Mouse (Mus musculus) testis, adult 2 months (tissue): ENCODE data around the gene Lag3. TPM values are rescaled to one million over a fixed set of nuclear protein-coding genes. Genes with fewer than 3 reads are reported as not detected.
"Not testable (repeated sequence)": the region's sequence is repeated elsewhere in the genome, so short reads cannot be mapped to it uniquely, and the experiment has no call there.

ENCODE experiments used
- H3K27ac ChIP-seq: fragments of 200-500 bp; 2 replicates; pipeline ENCODE4 v1.5.1; 2012; ENCODE audit warnings: low read depth, low read length; ENCODE audit not compliant: control insufficient read depth, insufficient read depth
- H3K27me3 ChIP-seq: fragments of 200-500 bp; 2 replicates; pipeline ENCODE4 v1.6.1; 2012; ENCODE audit warnings: mild to moderate bottlenecking, low read length, moderate library complexity; ENCODE audit not compliant: control insufficient read depth, insufficient read depth
- H3K36me3 ChIP-seq: fragments of 200-500 bp; 2 replicates; pipeline ENCODE4 v1.6.1; 2012; ENCODE audit warnings: mild to moderate bottlenecking, low read length; ENCODE audit not compliant: control insufficient read depth, insufficient read depth
- H3K4me1 ChIP-seq: fragments of 200-500 bp; 2 replicates; pipeline ENCODE4 v1.6.1; 2012; ENCODE audit warnings: low read length; ENCODE audit not compliant: control insufficient read depth, insufficient read depth
- H3K4me3 ChIP-seq: fragments of 200-500 bp; 2 replicates; pipeline ENCODE4 v1.5.1; 2012; ENCODE audit warnings: low read depth, mild to moderate bottlenecking, low read length, moderate library complexity, mixed read lengths; ENCODE audit not compliant: control insufficient read depth
- CTCF ChIP-seq: fragments of 200-500 bp; IDR thresholded peaks from 2 replicates; pipeline ENCODE4 v1.5.1; 2012; ENCODE audit warnings: low read depth, mild to moderate bottlenecking, inconsistent platforms, low read length, moderate library complexity; ENCODE audit not compliant: control insufficient read depth, insufficient read depth, insufficient replicate concordance
- POLR2A ChIP-seq: fragments of 200-500 bp; IDR thresholded peaks from 2 replicates; pipeline ENCODE4 v1.6.1; 2012; ENCODE audit warnings: low read depth, mild to moderate bottlenecking, inconsistent platforms, low read length, moderate library complexity; ENCODE audit not compliant: control insufficient read depth
- polyA plus RNA-seq: library from polyadenylated mRNA; depleted of rRNA; stranded (reverse); fragments of >200 nt; gene quantifications from 2 replicates; pipeline ENCODE4 v1.2.3, GENCODE M21; 2012

Gene Lag3
- polyA plus RNA-seq, 1 experiment: 0.12 TPM

GRCm38 (mm10) chr6:124903580-124904151, 7.8 kb downstream of the Lag3 start:
- Histone ChIP-seq H3K27ac (peak overlapping the region; percentile 86), H3K4me3 (peak overlapping the region; percentile 73), H3K36me3 (no peaks in the 10 kb centered on the region), H3K27me3 (no peaks in the 10 kb centered on the region), H3K4me1 (peaks cover 19% of the 10 kb centered on the region)
- TF ChIP-seq POLR2A: no peak
- TF ChIP-seq CTCF: peak; percentile 98

- no peak for TF ChIP-seq CTCF
- TF ChIP-seq POLR2A: no peak
- Histone ChIP-seq H3K27ac (no peak overlapping the region), H3K4me1 (peaks cover 19% of the 10 kb centered on the region), H3K27me3 (no peaks in the 10 kb centered on the region), H3K4me3 (no peak overlapping the region), H3K36me3 (no peaks in the 10 kb centered on the region)
These were observed 9.7 kb downstream of the Lag3 start for GRCm38 (mm10) chr6:124901851-124902250.

GRCm38 (mm10) chr6:124900801-124901480, 10.6 kb downstream of the Lag3 start:
- no peaks in the 10 kb centered on the region for H3K27me3 ChIP-seq
- no peak overlapping the region for H3K27ac ChIP-seq
- H3K4me3 ChIP-seq: no peak overlapping the region; the same call in 1 of the 2 replicates
- peaks cover 19% of the 10 kb centered on the region for H3K4me1 ChIP-seq
- no peaks in the 10 kb centered on the region for H3K36me3 ChIP-seq
- no peak for TF ChIP-seq POLR2A
- no peak for TF ChIP-seq CTCF

GRCm38 (mm10) chr6:124900056-124900800, 11.3 kb downstream of the Lag3 start:
- no peak overlapping the region for H3K4me3 ChIP-seq
- H3K36me3 ChIP-seq: no peaks in the 10 kb centered on the region
- H3K27ac ChIP-seq: no peak overlapping the region
- H3K4me1 ChIP-seq: peaks cover 16% of the 10 kb centered on the region
- no peaks in the 10 kb centered on the region for H3K27me3 ChIP-seq
- TF ChIP-seq CTCF (no peak), POLR2A (no peak)

- Histone ChIP-seq H3K27ac (no peak overlapping the region), H3K36me3 (no peaks in the 10 kb centered on the region), H3K4me1 (peaks cover under 1% of the 10 kb centered on the region), H3K27me3 (no peaks in the 10 kb centered on the region), H3K4me3 (no peak overlapping the region)
- TF ChIP-seq POLR2A (no peak), CTCF (no peak)
These were observed 13.1 kb downstream of the Lag3 start for GRCm38 (mm10) chr6:124898359-124898758.

- H3K27ac ChIP-seq, H3K4me1 ChIP-seq, H3K27me3 ChIP-seq, H3K36me3 ChIP-seq, H3K4me3 ChIP-seq: not testable (repeated sequence)
These were observed 17.4 kb downstream of the Lag3 start for GRCm38 (mm10) chr6:124894113-124894512.

GRCm38 (mm10) chr6:124890997-124891396, 20.5 kb downstream of the Lag3 start:
- no peak overlapping the region for H3K27ac ChIP-seq
- no peak overlapping the region for H3K4me3 ChIP-seq
- no peak for TF ChIP-seq POLR2A
- TF ChIP-seq CTCF: no peak
- H3K36me3 ChIP-seq: no peaks in the 10 kb centered on the region
- no peaks in the 10 kb centered on the region for H3K4me1 ChIP-seq
- H3K27me3 ChIP-seq: no peaks in the 10 kb centered on the region
